Comparison of ENCODE assay signal across 21 mouse cellular contexts in the genomic region with DNA sequence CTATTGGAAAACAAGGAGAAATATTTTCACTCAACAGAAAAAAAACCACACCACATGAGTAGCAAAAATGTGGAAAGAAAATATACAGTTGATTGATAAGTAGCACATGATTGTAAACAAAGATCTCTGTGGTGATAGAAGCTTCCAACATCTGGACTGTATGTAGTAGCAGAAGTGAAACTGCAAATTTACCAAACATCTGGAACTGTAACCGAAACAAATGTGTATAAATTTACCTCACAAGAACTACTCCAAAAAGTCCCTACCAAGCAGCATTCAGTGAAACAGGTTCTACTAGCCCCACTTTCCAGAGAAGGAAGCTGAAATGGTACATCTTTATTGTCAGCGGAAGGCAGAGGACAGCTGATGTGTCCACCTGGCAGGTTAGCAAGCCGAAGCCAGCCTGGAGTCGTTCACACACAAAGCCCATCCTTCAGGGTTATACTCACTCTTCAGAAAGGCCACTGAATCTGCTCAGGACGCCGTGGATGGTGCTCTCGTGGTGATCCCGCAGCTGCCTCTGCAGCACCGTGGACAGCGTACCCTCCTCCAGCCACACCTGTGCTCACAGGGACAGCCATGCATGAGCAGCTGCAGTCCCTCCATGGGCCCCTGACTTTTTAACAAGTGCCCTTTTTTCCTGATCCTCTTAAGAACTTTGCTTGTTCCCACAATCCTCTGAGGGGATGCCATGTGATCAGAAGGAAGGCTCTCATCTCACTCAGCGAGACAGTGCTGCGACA. TPM values are rescaled to one million over a fixed set of nuclear protein-coding genes. Genes with fewer than 3 reads are reported as not detected.
"Had no signal": no experiment of that assay in that cellular context is flagged by ENCODE, and none has a peak within 500 bp of the region (broad histone marks: within the 10 kb centered on the region; RNA-seq: fewer than 3 reads in every experiment).

No protein-coding gene starts in this region.

- H3K27me3 ChIP-seq: midbrain, embryonic 12.5 days; midbrain, embryonic 15.5 days; neural tube, embryonic 13.5 days; neural tube, embryonic 15.5 days; stomach, embryonic 15.5 days had no signal

- H3K4me2 ChIP-seq: lung, embryonic 14.5 days; midbrain, embryonic 12.5 days; midbrain, embryonic 15.5 days; neural tube, embryonic 13.5 days; neural tube, embryonic 15.5 days; stomach, embryonic 15.5 days had no signal

- ATAC-seq: midbrain, embryonic 15.5 days had no signal

- H3K4me1 ChIP-seq: midbrain, embryonic 10.5 days; midbrain, embryonic 12.5 days; midbrain, embryonic 15.5 days; neural tube, embryonic 13.5 days; neural tube, embryonic 15.5 days; stomach, embryonic 15.5 days had no signal

- H3K4me3 ChIP-seq: midbrain, embryonic 10.5 days; midbrain, embryonic 12.5 days; midbrain, embryonic 15.5 days; neural tube, embryonic 13.5 days; neural tube, embryonic 15.5 days; stomach, embryonic 15.5 days had no signal

- H3K9ac ChIP-seq: liver, embryonic 14.5 days; lung, embryonic 14.5 days; midbrain, embryonic 12.5 days; midbrain, embryonic 15.5 days; neural tube, embryonic 13.5 days; neural tube, embryonic 15.5 days; stomach, embryonic 15.5 days had no signal

- H3K9me3 ChIP-seq: midbrain, embryonic 15.5 days; stomach, embryonic 15.5 days had no signal

- H3K27ac ChIP-seq: liver, embryonic 14.5 days; midbrain, embryonic 10.5 days; midbrain, embryonic 12.5 days; midbrain, embryonic 15.5 days; neural tube, embryonic 13.5 days; neural tube, embryonic 15.5 days; stomach, embryonic 15.5 days; stomach, postnatal 0 days had no signal

- DNase-seq: lung, adult 18-20 months; lung, embryonic 14.5 days; lung, postnatal 10 days; lung, postnatal 4 days; retina, postnatal 1 day; right cerebral cortex, adult 18-20 months; right cerebral cortex, postnatal 25 days; right cerebral cortex, postnatal 4 days; thymus, adult 2 months; thymus, postnatal 25 days; thymus, postnatal 4 days had no signal

RNA-seq across cellular contexts. Expression of gene Evc, which starts 23.5 kb away (rescaled TPM):
- total RNA-seq: megakaryocyte-erythroid progenitor cell, adult 5-6 weeks had no signal

RNA-seq across cellular contexts. Expression of gene Evc2, which starts 25.1 kb away (rescaled TPM):
- total RNA-seq: megakaryocyte-erythroid progenitor cell, adult 5-6 weeks; monocyte, adult 5-6 weeks had no signal
